Mouse (Mus musculus) CD4-positive naive resting alpha-beta T cell, adult 76 days (primary cell): ENCODE measurements around the gene Ube2f. TPM values are rescaled to one million over a fixed set of nuclear protein-coding genes. Genes with fewer than 3 reads are reported as not detected.

ENCODE experiments used
- total RNA-seq: library from RNA; stranded (reverse); gene quantifications from one replicate; pipeline ENCODE4 v1.2.4, GENCODE M21; 2023

Ube2f gene
- total RNA-seq, result 55.4 TPM

GRCm38 (mm10) chr1:91249564-91250414 lies at the start of gene Ube2f:
Gene Ube2f, plus strand, starts transcription at chr1:91250304.

GRCm38 (mm10) chr1:91297799-91298744 lies 48.0 kb downstream of the Ube2f start, which contains the start of gene Scly:
Gene Scly, plus strand, starts transcription at chr1:91298338.

GRCm38 (mm10) chr1:91321760-91322438 lies 71.8 kb downstream of the Ube2f start, which contains the start of gene Espnl:
Gene Espnl, plus strand, starts transcription at chr1:91322075.

Other genes with a start within 250 kb of the Ube2f start
- gene Rbm44, start 105.2 kb upstream of the Ube2f start, total RNA-seq, result 0.82 TPM
- gene Ramp1, start 70.5 kb upstream of the Ube2f start, total RNA-seq, result 17.5 TPM
- 16.3 TPM for gene Scly, start 48.0 kb downstream of the Ube2f start, total RNA-seq
- gene Espnl, start 71.8 kb downstream of the Ube2f start, total RNA-seq, result 0.23 TPM
- not detected for gene Klhl30, start 100.7 kb downstream of the Ube2f start, total RNA-seq
- gene Erfe, start 116.1 kb downstream of the Ube2f start, total RNA-seq, result 0.62 TPM
- 146 TPM for gene Ilkap, start 148.5 kb downstream of the Ube2f start, total RNA-seq
- gene Hes6, start 163.7 kb downstream of the Ube2f start, total RNA-seq, result 27.0 TPM
- gene Per2, start 209.0 kb downstream of the Ube2f start, total RNA-seq, result 16.4 TPM
- gene Traf3ip1, start 244.3 kb downstream of the Ube2f start, total RNA-seq, result 4.8 TPM